Mouse (Mus musculus): Measurements from ENCODE around the gene Klhdc7b.

Gene Klhdc7b

GRCm38 (mm10) chr15:89428821-89429351 is 44.2 kb downstream of the Klhdc7b start:
- 5% methylated on average over 21 of the region's 22 CpGs for WGBS

GRCm38 (mm10) chr15:89429352-89430221 is 44.9 kb downstream of the Klhdc7b start, which contains the start of the genes C730034F03Rik, Gm44502 and Chkb:
TSS of gene C730034F03Rik (plus strand) at chr15:89429589.
TSS of gene Gm44502 (minus strand) at chr15:89429696.
TSS of gene Chkb (minus strand) at chr15:89429908.
- under 1% methylated on average over 70 of the region's 70 CpGs for WGBS

- 30% methylated on average over 6 of the region's 6 CpGs for WGBS
Measured at GRCm38 (mm10) chr15:89430341-89430740, 45.6 kb downstream of the Klhdc7b start.

DNA sequence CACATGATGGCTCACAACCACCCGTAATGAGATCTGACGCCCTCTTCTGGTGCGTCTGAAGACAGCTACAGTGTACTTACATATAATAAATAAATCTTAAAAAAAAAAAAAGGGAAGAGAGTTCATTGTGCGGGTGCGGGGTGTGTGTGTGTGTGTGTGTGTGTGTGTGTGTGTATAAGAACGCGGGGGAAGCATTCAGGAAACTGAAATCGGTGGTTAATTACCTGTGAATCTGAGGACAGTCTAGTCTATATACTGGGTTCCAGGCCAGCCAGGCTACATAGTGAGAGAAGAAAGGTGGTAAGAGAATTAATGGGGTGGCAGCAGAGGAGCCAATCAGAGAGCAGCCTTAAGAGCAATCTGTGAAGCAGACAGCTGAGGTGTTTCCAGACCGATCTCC is 46.1 kb downstream of the Klhdc7b start:
- WGBS: 70% methylated on average over 9 of the region's 9 CpGs

DNA sequence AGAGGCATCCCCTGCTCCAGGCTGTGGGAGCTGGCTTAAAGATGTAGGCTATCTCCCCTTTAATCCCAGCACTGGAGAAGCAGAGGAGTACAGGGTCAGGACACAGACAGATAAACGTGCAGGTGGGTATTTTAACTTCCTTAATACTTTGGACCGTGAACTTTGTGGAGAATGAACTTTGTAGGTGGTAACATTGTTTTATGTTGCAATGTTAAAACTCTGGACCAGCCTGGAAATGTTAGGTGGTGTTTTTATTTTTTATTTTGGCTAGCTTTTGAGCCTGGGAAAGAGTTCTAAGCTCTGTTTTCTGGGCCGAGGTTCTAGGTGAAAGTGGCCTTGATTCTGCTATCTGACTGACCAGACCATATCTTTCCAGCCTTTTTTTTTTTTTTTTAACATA is 46.6 kb downstream of the Klhdc7b start:
- WGBS: 88% methylated on average over 3 of the region's 3 CpGs

DNA sequence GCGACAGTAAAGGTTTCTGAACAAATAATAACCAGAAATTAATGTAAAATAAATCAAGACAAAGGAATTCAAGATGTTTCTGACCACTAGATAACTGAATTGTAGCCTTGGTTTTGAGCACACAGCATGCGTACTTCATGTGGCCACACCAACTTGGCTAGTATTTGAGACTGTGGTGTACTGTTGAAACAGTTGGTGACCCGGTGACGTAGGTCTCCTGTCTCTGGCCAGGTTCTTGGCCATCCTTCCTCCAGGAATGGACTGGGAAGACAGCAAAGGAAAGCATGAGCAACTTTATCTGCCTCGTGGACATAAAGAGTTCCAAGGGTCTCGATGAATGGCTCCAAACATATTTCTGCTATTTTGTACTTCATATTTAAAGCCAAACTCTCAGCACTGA is 47.1 kb downstream of the Klhdc7b start:
- WGBS: 95% methylated on average over 6 of the region's 6 CpGs

DNA sequence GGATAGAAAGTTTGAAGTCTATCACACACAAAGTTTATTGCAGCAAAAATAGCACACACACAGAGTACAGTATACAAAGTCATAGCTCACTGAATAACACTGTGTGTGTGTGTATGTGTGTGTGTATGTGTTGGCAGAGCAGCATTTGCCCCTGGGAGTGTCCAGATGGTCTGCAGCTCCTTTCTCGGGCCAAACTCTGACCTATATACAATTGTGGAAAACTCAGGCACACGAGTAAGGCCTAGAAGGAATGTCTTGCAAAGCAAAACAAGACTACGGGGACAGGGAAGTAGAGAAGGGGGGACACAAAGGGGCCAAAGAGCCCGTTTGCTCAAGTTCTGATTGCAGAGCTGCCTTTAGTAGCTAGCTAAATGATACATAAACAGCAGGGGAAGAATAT is 48.2 kb downstream of the Klhdc7b start:
- WGBS: 70% methylated on average over 4 of the region's 4 CpGs

DNA sequence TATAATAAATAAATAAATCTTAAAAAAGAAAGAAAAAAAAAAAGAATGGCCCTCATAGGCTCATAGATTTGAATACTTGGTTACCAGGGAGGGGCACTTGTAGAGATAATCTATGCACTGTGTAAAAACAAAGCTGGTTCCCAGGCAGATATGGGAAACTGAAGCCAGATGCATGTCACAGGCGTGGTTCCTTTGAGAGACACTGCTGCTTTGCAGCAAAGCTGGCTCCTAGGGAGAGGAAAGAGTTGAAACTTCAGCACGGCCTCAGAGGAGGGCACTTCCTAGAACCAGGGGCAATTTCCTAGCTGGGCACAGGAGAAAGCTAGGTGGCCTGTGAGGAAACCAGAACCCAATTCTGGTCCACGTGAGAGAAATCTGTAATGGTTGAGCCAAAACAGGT is 49.4 kb downstream of the Klhdc7b start:
- WGBS: 84% methylated on average over 3 of the region's 3 CpGs

DNA sequence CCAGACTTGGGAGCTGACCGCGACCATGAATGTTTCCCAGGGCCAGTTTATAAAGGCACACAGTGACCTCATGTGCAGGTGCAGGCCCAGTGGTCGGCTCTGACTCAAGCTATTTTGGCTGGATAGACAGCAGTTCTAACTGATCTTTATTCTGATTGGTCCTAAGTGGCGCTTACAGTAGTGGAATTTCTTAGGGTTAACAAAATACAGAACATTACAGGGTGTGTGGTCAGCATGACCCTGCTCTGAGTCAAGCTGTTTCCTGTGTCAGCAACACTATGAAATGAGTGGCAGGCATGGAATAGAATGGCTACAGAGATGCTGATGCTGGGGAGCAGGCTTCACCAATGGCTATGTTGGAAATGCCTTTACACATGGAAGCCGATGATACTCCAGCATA is 51.2 kb downstream of the Klhdc7b start:
- WGBS: 85% methylated on average over 5 of the region's 5 CpGs
